Mouse (Mus musculus): ENCODE measurements at regions not wholly inside any gene's neighbourhood (a gene's known extent, or its start where the extent isn't known, plus 50 kb on each side); places are given as distances from the start of the nearest gene placed in this dataset.

DNA sequence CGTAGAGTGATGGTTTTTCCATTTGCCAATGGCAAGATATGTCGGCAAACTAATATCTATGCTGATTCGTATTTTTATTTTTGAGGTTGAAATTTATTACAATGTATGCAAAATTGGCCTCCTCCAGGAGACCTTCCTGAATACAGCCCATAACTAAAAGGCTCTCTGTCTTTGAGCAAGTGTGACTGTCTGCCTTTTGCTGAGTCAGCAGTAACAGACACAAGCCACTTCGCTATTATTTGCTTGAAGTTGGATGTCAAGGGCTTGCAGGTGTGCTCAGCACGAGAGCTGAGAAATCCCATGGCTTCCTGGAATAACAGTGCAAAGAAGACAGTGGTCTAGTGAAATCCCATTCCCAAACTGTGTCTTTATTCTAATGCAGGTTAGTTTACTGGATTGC lies 56.9 kb downstream of the Dmrt2 start:
- no peak for DNase-seq (ENCODE audit: inconsistent ontology term)

DNA sequence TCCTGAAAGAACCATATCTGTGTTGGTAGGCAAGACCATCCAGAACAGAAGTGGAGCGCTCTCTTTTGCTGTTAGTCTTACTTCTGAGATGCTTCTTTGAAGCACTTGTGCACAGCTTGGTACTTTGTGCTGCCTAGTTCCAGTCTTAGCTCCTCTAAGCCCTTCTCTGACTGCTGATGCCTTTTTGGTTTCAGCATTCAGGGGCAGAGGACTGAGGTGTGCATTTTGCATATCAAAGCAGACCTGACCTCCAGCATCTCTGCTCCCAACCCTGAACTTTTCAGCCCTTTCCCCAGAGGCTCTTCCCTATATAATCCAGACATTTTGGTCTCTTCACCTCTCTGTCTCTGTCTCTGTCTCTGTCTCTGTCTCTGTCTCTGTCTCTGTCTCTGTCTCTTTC lies 57.4 kb downstream of the Dmrt2 start:
- no peak for DNase-seq (ENCODE audit: inconsistent ontology term)

- DNase-seq (ENCODE audit: inconsistent ontology term), result no peak
Observed at GRCm38 (mm10) chr19:25778455-25778854, 106.2 kb downstream of the Dmrt2 start.

DNA sequence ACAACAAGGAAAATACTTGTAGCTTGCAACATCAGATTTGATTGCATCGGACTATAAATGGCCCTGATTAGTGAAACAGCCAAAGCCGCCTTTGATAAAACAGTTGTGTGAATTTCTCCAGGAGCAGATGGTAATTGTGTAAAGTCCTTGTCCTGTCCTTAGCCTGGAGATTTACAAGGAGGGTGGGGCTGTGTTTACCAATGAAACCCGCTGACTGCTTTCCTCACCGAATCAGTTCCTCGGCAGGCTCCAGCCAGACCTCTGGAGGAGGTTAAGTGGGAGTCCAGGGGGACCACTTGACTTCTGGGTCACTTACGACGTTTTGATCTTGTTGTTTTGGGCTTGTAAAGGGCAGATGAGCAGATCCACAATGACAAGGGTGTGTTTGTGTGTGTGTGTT lies 107.1 kb downstream of the Dmrt2 start:
- DNase-seq (ENCODE audit: inconsistent ontology term), result no peak

- DNase-seq (ENCODE audit: inconsistent ontology term), result no peak
Observed at GRCm38 (mm10) chr19:25781314-25781713, 109.1 kb downstream of the Dmrt2 start.

DNA sequence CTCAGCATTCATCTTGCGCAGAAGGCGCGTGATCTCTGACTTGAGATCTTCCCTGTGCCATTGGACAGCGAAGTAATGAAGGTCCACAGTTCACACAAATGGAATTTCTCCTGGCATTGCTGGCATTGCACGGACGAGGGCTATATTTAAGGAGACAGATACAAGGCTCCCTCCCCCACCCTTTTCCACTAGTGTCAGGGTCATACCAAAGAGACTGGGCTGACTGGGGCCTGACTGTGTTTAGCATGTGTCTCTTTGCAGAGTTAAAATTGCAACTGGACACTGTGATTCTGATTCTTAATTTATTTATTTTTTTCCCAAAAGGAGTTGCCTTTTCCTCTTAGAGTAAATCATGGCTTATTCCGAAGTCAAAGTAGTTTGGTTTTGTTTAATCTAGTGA lies 130.5 kb downstream of the Dmrt2 start:
- no peak for DNase-seq (ENCODE audit: inconsistent ontology term)

GRCm38 (mm10) chr19:25805351-25805750 lies 133.1 kb downstream of the Dmrt2 start:
- no peak for DNase-seq (ENCODE audit: inconsistent ontology term)

DNA sequence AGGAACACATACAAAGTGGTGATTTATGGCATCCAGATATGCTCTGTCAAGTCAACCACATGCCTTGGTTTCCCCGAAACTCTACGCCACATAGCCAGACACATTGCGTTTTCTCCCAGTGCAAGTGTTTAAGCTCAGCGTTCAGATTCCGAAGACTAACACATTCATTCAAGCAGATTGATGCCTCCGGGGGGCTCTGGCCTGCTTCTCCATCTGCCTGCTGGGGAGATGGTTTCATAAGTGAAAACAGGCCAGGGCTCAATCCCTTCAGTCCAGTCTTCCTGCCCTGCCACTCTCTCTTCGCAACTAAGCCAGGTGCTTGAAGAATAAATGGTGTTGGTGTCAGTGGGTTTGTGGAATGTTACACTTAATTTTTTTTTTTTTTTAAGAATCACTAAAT lies 141.4 kb downstream of the Dmrt2 start:
- no peak for DNase-seq (ENCODE audit: inconsistent ontology term)

GRCm38 (mm10) chr19:25845158-25845557 lies 172.9 kb downstream of the Dmrt2 start:
- DNase-seq (ENCODE audit: inconsistent ontology term), result no peak

DNA sequence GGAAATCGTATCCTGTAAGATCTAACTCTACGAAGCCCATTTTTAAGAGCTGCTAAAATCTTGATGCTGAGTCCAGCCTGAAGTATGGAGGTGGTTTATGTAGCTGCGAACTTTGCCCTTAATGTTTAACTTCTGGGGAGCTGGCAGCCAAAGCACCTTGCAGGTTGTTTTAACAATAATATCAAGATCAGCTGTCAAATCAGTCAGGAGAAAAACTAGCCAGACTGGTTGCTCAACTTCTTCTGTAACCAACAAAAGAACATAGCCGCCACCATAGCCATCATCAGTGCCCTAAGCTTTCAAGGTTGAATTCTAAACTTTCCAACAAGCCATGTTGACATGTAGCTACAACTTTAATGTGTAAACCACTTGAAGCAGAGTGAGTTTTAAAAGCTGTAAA lies 184.1 kb downstream of the Dmrt2 start:
- DNase-seq (ENCODE audit: inconsistent ontology term), result no peak

- no peak for DNase-seq (ENCODE audit: inconsistent ontology term)
Observed at GRCm38 (mm10) chr19:25863312-25863711, 191.1 kb downstream of the Dmrt2 start.

- DNase-seq (ENCODE audit: inconsistent ontology term), result no peak
Observed at GRCm38 (mm10) chr19:25906721-25907120, 234.5 kb downstream of the Dmrt2 start.

DNA sequence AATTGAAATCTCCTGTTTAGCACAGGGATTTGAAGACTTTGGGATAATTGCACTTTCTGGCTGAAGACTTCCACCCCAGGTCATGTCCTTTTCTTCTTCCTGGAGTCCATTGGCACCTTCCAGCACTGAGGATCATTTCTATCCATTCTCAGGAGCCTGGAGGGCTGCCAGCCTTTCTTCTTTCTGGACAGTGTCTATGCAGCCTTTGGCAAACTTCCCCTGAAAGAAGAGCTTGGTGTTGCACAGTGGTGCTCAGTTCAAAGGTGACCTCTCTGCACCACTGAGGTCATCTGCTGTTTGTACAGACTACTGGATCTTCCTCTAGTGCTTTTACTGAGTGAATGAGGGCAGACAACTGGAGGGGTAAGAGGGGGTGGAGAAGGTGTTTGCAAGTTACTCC lies 249.8 kb downstream of the Dmrt2 start:
- DNase-seq (ENCODE audit: inconsistent ontology term), result peak; percentile 4

GRCm38 (mm10) chr19:25922806-25923205 lies 250.6 kb downstream of the Dmrt2 start:
- DNase-seq (ENCODE audit: inconsistent ontology term), result no peak

- DNase-seq (ENCODE audit: inconsistent ontology term), result no peak
Observed at GRCm38 (mm10) chr19:25923727-25924384, 251.6 kb downstream of the Dmrt2 start.

GRCm38 (mm10) chr19:25924385-25924769 lies 252.2 kb downstream of the Dmrt2 start:
- no peak for DNase-seq (ENCODE audit: inconsistent ontology term)

DNA sequence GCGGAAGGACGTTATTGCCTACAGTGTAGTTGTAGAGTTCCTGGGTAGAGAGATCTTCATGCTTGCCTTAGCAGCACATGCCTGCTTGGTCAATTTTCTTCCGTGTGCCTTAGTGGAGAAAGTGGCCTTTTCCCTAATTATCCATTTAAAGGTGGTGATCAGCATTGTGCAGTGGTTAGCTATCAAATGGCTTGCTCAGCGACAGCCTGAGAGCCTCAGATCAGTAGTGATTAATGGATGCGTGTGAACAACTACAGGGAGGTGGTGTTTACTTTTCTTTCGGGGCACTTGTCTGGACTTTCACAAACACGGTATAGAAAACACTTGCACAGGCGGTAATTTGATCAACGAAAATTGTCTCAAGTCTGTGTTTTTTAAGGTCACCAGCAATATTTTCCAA lies 255.0 kb downstream of the Dmrt2 start:
- no peak for DNase-seq (ENCODE audit: inconsistent ontology term)

- no peak for DNase-seq (ENCODE audit: inconsistent ontology term)
Observed at GRCm38 (mm10) chr19:25937343-25937742, 265.1 kb downstream of the Dmrt2 start.

GRCm38 (mm10) chr19:25971210-25971609 lies 299.0 kb downstream of the Dmrt2 start:
- no peak for DNase-seq (ENCODE audit: inconsistent ontology term)

GRCm38 (mm10) chr19:25975202-25975601 lies 303.0 kb downstream of the Dmrt2 start:
- DNase-seq (ENCODE audit: inconsistent ontology term), result no peak

DNA sequence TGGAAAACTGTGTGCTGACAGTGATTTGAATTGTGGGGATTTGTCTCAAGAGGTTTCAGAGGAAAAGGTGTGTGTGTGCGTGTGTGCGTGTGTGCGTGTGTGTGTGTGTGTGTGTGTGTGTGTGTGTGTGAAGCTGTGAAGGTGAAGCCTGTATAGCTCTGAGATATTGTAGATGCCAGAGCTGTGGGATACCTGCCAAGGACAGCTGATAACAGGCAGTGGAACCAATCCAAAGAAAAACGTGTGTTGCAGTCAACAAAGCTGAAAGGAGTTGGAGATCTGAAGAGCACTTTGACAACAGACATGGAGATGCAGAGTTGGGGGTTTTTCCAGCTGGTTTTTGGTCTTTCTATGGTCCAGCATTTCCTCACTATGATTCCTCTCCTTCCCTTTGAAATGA lies 308.1 kb downstream of the Dmrt2 start:
- DNase-seq (ENCODE audit: inconsistent ontology term), result no peak

DNA sequence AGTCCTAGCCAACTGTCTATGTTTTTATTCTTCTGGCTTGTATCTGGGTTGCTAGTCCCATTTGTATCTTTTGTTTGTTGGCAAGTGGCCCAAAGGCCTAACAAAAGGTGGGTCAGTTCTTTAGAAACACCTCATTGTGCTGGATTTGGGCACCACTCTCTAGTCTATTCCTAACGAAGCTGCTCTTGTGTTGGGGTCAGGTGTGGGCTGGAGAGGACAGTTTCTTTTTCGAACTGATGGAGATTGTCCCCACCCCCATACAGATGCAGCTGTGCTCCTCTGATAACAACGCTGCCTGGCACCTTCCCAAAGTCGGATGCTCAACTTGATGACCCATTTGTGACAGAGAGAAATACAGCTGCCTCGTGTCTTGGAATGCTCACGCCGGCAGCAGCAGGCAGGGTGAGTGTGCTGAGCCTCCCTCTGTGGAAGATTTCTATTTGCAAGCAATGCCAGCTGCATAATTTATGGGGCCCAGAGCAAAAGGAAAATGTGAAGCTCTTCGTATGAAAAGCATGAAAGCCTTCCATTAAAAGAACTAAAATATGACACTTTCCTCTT lies 342.5 kb downstream of the Dmrt2 start:
- DNase-seq (ENCODE audit: inconsistent ontology term), result no peak

DNA sequence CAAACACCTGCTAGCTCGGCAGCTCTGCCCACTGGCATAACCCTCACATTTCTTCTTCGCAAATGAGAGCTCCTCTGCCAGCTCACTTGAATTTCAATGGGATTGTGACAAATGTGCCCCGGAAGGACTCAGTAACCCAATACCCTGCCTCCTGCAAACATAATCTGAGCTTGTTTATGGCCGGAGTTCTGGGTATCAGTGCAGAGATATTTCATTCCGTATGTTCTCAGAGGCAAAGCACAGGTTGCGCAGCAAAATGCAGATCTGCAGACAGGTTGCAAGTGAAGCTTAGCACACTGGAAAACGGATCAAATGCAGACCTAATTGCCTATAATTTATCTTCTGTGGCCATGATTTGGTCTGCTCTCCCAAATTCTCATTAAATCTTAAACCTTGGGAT lies 348.9 kb downstream of the Dmrt2 start:
- DNase-seq (ENCODE audit: inconsistent ontology term), result no peak

- no peak for DNase-seq (ENCODE audit: inconsistent ontology term)
Observed at GRCm38 (mm10) chr19:26026103-26026502, 353.9 kb downstream of the Dmrt2 start.
